Mouse (Mus musculus) small intestine, adult 2 months (tissue): ENCODE measurements around the gene Ptpre.

Experiments used
- CTCF ChIP-seq: fragments of 200-500 bp; IDR thresholded peaks from 2 replicates; pipeline ENCODE4 v1.5.1; 2012; ENCODE audit warnings: low read depth, mild to moderate bottlenecking, control low read depth, inconsistent platforms, low read length, moderate library complexity, mixed read lengths; ENCODE audit not compliant: insufficient replicate concordance, insufficient read length; ENCODE audit errors: extremely low read depth
- POLR2A ChIP-seq: fragments of 200-500 bp; IDR thresholded peaks from 2 replicates; pipeline ENCODE4 v1.6.1; 2012; ENCODE audit warnings: low read depth, mild to moderate bottlenecking, control low read depth, inconsistent platforms, low read length, moderate library complexity

DNA sequence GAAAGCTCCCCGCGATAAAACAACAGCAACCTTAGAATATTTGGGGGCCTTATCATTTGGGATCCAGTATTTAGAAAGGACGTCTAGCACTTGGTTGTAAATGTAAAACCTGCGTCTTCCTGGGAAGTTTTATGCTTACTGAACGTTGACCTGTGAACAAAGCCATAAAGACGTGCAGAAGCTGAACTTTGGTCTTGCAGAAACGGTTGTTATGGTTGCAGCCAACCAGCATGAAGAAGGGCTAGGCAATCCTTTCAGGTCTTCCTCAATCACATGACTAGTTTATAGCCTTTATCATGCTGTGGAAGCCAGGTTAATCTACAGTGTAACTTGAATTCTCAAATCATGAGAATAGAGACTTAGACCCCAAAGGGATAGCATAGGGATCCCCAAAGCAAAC is 8.8 kb upstream of the Ptpre start, which contains the start of gene Clrn3:
- TF ChIP-seq CTCF, result no peak
- TF ChIP-seq POLR2A, result no peak
